Mouse (Mus musculus) cerebellum, adult 9-10 months (tissue): Measurements from ENCODE around the gene Abr.

Experiments
- DNase-seq: peaks from one replicate; pipeline ENCODE4 v3.0.0; 2022

The Abr gene

DNA sequence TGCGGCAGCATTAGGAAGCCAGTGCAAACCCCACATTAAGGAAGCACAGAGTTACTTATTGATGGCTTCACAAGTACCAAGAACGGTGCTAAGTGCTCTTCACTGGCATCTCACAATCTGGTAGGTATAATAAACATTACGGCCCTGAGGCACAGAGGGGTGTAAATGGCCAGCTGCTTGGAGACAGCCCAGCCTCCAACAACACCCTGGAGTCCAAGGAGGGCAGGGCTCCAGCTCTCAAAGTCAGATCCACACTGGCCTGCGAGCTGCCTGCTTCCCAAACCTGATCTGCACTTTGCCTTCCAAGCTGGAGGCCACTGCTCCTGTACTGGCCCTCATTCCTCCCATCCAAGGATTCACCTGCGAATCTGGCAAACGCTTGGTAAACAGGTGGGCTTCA, 132.7 kb downstream of the Abr start:
- DNase-seq = no peak

GRCm38 (mm10) chr11:76487024-76487423, 135.1 kb downstream of the Abr start:
- no peak for DNase-seq

DNA sequence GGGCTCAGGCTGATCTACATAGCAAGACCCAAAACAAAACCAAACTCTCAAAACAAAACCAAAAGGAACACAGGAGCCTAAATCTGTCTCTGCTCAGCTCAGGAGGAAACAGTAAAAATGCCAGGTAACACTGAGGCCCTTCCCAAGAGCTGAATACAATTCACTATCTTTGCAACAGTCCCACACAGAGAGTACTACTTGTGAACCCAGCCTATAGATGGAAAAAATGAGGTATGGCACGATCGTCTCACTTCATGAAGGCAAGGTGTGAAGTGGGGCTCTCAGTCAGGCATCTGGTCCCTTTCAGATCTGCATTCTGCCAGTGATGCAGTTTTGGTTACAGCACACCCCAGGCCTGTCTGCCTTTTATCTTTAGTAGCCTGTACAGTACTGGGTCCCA, 138.1 kb downstream of the Abr start:
- no peak for DNase-seq

DNA sequence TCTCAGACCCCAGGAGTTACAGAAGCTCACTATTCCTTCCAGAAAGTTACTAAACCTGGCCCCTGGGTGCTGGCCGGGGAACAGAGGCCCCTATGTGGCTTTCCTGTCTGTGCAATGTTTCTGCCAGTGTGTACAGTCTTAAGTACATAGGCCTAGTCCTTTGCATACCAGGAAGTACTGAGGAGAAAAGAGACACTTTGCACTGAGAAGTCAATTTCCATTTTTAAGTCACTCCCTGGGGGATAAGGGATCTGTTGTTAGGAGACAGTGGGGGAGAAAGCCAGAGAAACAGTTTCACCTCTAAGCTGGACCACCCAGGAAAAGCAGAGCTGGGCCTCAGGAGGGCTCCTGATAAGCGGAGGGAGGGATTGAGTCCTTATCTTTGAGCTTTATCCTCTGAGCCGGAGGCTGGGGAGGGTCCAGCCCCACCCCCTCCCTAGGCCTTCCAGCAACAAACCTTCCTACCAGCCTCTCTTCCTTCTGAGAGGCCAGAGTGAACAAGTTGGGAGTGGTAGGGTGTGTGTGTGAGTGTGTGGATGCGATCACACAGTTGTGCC, 138.9 kb downstream of the Abr start:
- DNase-seq = no peak

GRCm38 (mm10) chr11:76482697-76483096, 139.4 kb downstream of the Abr start:
- DNase-seq = no peak

DNA sequence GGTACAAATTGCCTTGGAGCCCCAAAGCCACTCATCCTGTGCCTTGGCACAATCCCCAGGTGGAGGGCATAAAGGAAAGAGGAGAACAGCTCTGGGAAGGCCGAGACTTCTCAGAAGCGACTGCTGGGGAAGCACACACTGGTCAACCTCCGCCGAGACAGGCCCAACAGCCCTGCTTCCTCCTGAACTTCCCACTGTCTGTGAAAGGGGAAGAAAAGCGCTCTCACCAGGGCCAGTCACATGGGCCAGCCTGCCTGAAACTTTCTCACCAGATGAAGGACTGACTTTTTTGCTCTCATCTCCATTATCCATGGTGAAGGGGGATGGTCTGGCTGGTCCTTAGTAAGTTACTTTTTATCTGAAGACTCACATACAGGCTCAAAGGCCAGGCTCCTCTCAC, 139.9 kb downstream of the Abr start:
- DNase-seq = no peak

GRCm38 (mm10) chr11:76479729-76480128, 142.4 kb downstream of the Abr start:
- no peak for DNase-seq

DNA sequence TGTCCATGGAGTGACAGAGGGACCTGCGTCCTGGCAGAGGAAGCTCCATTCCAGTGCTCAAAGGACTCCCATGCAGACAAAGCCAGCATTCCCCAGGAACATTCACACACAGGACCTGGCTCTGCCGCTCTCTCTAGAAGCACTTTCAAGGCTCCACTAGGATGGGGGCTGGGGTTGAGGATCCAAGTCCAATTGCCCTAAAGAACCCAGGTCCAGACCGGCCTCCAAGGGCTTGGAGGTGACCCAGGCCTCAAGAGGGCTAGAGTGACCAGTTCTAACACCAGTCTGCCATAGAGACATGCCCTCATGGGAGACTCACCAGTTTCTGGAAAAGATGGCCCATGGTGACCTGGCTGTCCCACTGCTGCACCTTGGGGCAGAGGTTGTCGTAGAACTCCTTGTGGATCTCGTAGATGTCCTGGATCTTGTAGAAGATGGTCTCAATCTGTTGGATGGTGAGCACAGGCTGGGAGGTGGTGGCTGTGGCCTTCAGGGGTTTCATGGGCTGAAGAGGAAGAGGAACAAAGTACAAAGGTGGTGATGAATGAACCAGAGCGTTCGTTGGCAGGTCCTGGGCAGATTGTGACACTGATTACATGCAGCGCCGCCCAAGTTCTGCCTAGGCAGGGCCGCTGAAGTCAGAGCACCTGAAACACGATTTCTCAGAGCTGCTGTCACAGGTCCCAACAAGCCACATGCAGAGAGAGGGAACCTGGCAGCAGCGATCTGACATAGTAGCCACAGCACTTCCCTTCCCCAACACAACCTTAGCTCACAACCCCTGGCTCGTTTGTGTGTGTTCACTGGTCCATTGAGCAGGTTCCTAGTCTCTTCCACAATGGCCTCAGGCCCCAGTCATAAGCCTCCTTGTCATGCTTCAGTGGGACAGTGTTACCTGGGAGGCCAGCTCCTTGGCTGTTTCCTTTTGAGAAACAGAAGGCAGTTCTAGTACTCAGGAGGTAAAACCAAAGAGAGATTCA, 143.1 kb downstream of the Abr start:
- DNase-seq = no peak

GRCm38 (mm10) chr11:76477095-76477525, 145.0 kb downstream of the Abr start:
- no peak for DNase-seq

GRCm38 (mm10) chr11:76476376-76477094, 145.6 kb downstream of the Abr start:
- no peak for DNase-seq

- DNase-seq = no peak
These were observed 149.5 kb downstream of the Abr start for GRCm38 (mm10) chr11:76472617-76473016.

DNA sequence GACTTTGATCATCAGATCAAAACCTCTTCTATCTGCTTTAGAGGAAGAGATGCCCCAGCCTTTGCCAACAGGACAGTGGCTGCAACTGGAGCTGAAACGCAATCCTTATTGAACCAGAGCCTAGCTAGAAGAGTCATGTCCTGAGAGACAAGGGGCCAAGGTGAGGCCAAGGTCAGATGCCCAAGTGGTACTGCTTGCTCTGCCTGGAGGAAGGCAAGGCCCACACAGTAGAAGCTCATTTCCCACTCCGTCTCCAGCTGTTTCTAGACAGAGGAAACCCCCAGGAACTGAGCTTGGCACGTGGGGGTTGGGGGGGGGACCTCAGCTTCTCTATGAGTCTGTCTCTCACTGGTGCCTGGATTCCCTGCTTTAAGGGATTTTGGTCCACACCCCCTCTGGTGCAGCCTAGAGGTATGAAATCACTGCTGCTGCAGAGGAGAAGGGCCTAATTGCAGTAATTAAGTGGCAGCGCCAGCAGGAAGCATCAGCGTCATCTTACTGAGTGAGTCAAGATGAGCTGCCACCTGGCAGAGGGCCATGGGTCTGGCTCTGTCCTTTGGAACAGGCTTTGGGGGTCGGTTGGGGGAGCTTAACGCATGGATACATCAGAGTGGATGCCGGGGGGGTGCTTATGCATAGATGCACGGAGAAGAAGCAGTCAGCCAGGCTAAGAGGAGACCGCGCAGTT, 152.7 kb downstream of the Abr start:
- DNase-seq = no peak

DNA sequence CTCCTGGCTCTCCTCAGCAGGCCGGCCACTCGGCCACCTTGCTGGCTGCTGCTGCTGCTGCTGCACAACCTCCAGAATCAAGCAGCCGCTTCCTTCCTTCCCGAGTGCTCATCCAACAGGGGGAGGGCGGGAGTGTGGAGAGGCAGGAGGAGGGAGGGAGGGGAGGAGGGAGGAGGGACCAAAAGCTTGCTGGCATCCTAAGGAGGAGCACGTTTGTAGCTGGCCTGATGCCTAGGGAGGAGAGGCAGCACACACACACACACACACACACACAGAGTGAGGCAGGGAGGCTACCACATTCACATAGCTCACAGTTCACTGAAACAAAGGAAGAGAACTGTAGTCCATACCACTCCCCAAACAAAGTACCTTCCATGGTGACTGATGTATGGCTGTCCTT, 153.8 kb downstream of the Abr start:
- DNase-seq = no peak

- DNase-seq = no peak
These were observed 154.6 kb downstream of the Abr start for GRCm38 (mm10) chr11:76467487-76468005.

DNA sequence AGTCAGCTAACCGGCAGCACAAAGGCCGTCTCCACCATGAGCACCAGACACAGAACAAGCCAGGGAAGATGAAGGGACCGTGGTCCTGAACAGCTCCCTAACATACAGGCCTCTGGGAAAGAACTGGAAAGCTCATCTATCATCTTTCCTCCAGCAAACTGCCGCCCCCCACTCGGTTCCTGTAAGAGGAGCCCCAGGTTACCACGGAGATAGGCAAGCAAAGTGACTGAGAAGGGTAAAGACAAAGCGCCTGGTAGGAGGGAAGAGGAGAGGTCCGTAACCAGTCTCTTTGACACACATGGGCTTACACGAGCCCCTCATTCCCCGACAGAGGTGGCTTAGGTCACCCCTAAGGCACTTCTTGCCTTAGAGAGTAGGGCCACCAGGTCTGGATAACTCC, 155.0 kb downstream of the Abr start:
- no peak for DNase-seq

GRCm38 (mm10) chr11:76465879-76466278, 156.2 kb downstream of the Abr start:
- DNase-seq = no peak

DNA sequence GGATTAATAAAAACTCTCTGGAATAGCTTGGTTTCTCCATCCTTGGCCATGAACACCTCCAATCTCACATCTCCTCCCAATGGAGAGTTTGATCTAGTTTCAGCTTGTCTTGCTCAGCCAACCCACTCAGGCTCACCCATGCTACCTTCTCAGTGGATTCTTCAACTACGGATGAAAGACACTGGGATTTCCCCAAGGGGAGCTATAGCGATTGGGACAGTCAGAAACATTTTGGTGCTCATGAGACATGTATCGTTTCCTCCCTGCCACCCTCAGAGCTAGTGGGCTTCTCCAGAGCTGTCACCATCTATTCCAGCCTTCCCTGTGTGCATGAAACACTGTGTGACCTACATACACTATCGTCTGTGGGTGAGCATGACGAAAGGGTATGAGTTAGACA, 160.4 kb downstream of the Abr start:
- DNase-seq = no peak

GRCm38 (mm10) chr11:76461201-76461600, 160.9 kb downstream of the Abr start:
- no peak for DNase-seq

DNA sequence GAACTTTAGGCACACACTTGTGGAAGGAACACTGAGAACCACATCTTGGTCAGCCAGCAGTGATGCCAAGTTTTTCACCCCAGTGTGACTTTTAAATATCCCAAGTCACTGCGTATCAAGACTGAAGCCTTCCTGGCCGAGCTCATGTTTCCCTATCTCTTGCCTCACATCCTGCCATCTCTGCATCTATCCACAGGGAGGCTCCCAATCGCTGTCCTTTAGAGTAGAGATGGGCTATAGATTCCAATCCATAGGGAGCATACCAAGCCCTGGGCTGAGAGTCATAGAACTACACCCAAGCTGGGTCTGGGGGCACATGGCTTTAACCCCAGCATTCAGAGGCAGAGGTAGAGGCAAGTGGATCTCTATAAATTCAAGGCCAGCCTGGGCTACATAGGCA, 162.6 kb downstream of the Abr start:
- no peak for DNase-seq

GRCm38 (mm10) chr11:76458730-76459129, 163.4 kb downstream of the Abr start:
- no peak for DNase-seq

- DNase-seq = no peak
These were observed 165.2 kb downstream of the Abr start for GRCm38 (mm10) chr11:76456897-76457296.

- peak; percentile 86 for DNase-seq
These were observed 165.9 kb downstream of the Abr start for GRCm38 (mm10) chr11:76456233-76456632.

- peak; percentile 51 for DNase-seq
These were observed 167.6 kb downstream of the Abr start for GRCm38 (mm10) chr11:76454492-76454891.
